Mouse (Mus musculus) thymus, adult 2 months (tissue): Measurements from ENCODE around the gene Cplx1.

Experiments
- CTCF ChIP-seq: fragments of 200-500 bp; IDR thresholded peaks from 2 replicates; pipeline ENCODE4 v1.5.1; 2012; ENCODE audit warnings: mild to moderate bottlenecking, control low read depth, low read length, moderate library complexity, borderline replicate concordance; ENCODE audit not compliant: control insufficient read depth, poor library complexity, insufficient read depth; ENCODE audit errors: extremely low read depth
- POLR2A ChIP-seq: fragments of 200-500 bp; IDR thresholded peaks from 2 replicates; pipeline ENCODE4 v1.6.1; 2012; ENCODE audit warnings: mild to moderate bottlenecking, low read length, control low read depth, moderate library complexity; ENCODE audit not compliant: control insufficient read depth, poor library complexity, insufficient read depth; ENCODE audit errors: extremely low read depth

DNA sequence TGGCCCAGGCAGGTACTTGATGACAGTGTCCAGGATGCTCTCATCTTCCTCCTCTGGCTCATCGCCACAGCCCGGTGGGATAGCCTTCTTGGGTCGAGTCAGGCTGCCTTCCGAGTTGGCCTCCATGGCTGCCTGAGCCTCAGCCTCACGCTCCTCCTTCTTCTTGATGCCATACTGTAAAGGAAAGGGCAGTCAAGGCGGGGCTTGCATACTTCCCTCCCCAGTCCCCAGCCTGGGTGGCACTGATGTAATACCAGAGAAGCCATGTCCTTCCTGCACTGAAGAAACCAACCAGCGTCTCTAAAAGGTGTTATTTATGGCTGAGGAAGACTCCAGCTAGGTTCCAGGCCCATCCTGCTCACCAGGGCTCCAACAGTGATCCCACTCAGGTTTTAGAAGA, 29.7 kb downstream of the Cplx1 start:
- TF ChIP-seq CTCF = no peak
- no peak for TF ChIP-seq POLR2A
